Comparison of ENCODE assay signal across 8 mouse cellular contexts in genomic region chr4:128804426-128805149, GRCm38 (mm10). TPM values are rescaled to one million over a fixed set of nuclear protein-coding genes. Genes with fewer than 3 reads are reported as not detected.
DNase-seq lines count a peak whose midpoint lies in the region; ATAC-seq and TF ChIP-seq lines count a peak whose summit lies in the region.

No protein-coding gene starts in this region.

- H3K36me3 ChIP-seq in kidney, embryonic 16.5 days (ENCODE audit: insufficient read depth, low read length) = peaks cover 4% of the 10 kb centered on the region; the same call in 1 of the 2 replicates
- no peaks in the 10 kb centered on the region for H3K36me3 ChIP-seq in liver, postnatal 0 days (replicated peaks; ENCODE audit: insufficient read depth, low read length)
- H3K36me3 ChIP-seq in stomach, embryonic 14.5 days (ENCODE audit: control insufficient read depth, insufficient read depth, low read length) = no peaks in the 10 kb centered on the region

- H3K9ac ChIP-seq in kidney, embryonic 16.5 days (replicated peaks; ENCODE audit: low read length) = peak overlapping the region; percentile 99
- peak overlapping the region; percentile 98 for H3K9ac ChIP-seq in liver, postnatal 0 days (replicated peaks)
- peak overlapping the region; percentile 99 for H3K9ac ChIP-seq in stomach, embryonic 14.5 days (replicated peaks; ENCODE audit: low read depth, low read length)

- peaks cover 48% of the 10 kb centered on the region for H3K4me1 ChIP-seq in kidney, embryonic 16.5 days (ENCODE audit: insufficient read depth, low read length)
- H3K4me1 ChIP-seq in liver, postnatal 0 days (ENCODE audit: insufficient read depth) = peaks cover 25% of the 10 kb centered on the region
- H3K4me1 ChIP-seq in stomach, embryonic 14.5 days (ENCODE audit: control insufficient read depth, insufficient read depth, low read length) = peaks cover 24% of the 10 kb centered on the region

- peak overlapping the region; percentile 93 for H3K4me2 ChIP-seq in kidney, embryonic 16.5 days (replicated peaks; ENCODE audit: low read depth, low read length)
- H3K4me2 ChIP-seq in liver, postnatal 0 days (ENCODE audit: low read depth, low read length) = peak overlapping the region; percentile 99
- peak overlapping the region; percentile 95 for H3K4me2 ChIP-seq in stomach, embryonic 14.5 days (replicated peaks; ENCODE audit: low read depth, low read length)

- no peak for DNase-seq in kidney, adult 18-20 months
- peak; percentile 46 for DNase-seq in brain, adult 2 months (ENCODE audit: low read depth, low spot score)
- peak; percentile 47 to 54 for DNase-seq in heart, postnatal 10 days
- no peak for DNase-seq in liver, postnatal 0 days
- DNase-seq in urinary bladder, postnatal 25 days (ENCODE audit: low spot score) = no peak
- DNase-seq in ovary, postnatal 14 days (ENCODE audit: low spot score) = no peak

- peak overlapping the region; percentile 98 for H3K27ac ChIP-seq in kidney, embryonic 16.5 days (ENCODE audit: low read length)
- peak overlapping the region; percentile 97 for H3K27ac ChIP-seq in liver, postnatal 0 days (ENCODE audit: low read depth)
- peak overlapping the region; percentile 91; the same call in 1 of the 2 replicates for H3K27ac ChIP-seq in stomach, embryonic 14.5 days (ENCODE audit: low read length)

- no peaks in the 10 kb centered on the region for H3K9me3 ChIP-seq in kidney, embryonic 16.5 days (ENCODE audit: low read length)
- H3K9me3 ChIP-seq in liver, postnatal 0 days (ENCODE audit: low read length) = no peaks in the 10 kb centered on the region
- H3K9me3 ChIP-seq in stomach, embryonic 14.5 days (ENCODE audit: control insufficient read depth, low read depth, low read length) = no peaks in the 10 kb centered on the region

- intact Hi-C loops in heart, postnatal 10 days (cut with DNase I) = no loop called here

- WGBS in kidney, embryonic 16.5 days = 3% methylated on average over 6 of the region's 6 CpGs
- 10% methylated on average over 6 of the region's 6 CpGs for WGBS in liver, postnatal 0 days (ENCODE audit: insufficient replicate concordance)
- 5% methylated on average over 6 of the region's 6 CpGs for WGBS in stomach, embryonic 14.5 days

- H3K27me3 ChIP-seq in kidney, embryonic 16.5 days (ENCODE audit: insufficient read depth, low read length) = no peaks in the 10 kb centered on the region
- no peaks in the 10 kb centered on the region for H3K27me3 ChIP-seq in liver, postnatal 0 days (ENCODE audit: insufficient read depth, low read length)
- no peaks in the 10 kb centered on the region for H3K27me3 ChIP-seq in stomach, embryonic 14.5 days (ENCODE audit: control insufficient read depth, insufficient read depth, low read length)

- TF ChIP-seq EP300 in liver, postnatal 0 days (IDR thresholded peaks at IDR 0.05; ENCODE audit: low read depth) = no peak

- no peak for ATAC-seq in kidney, embryonic 16.5 days (ENCODE audit: low FRiP score, low TSS enrichment)
- ATAC-seq in liver, postnatal 0 days = no peak
- ATAC-seq in stomach, embryonic 14.5 days (ENCODE audit: insufficient number of reproducible peaks, insufficient read depth, low FRiP score, low read depth) = no peak

- TF ChIP-seq CTCF in liver, postnatal 0 days (IDR thresholded peaks at IDR 0.05; ENCODE audit: low read depth) = no peak

- H3K4me3 ChIP-seq in kidney, embryonic 16.5 days (ENCODE audit: low read length) = peak overlapping the region; percentile 89
- H3K4me3 ChIP-seq in liver, postnatal 0 days (ENCODE audit: low read depth, low read length) = peak overlapping the region; percentile 64
- H3K4me3 ChIP-seq in stomach, embryonic 14.5 days (ENCODE audit: low read depth, low read length) = peak overlapping the region; percentile 79

RNA-seq across cellular contexts. Expression of gene Zfp362, which starts 1.3 kb away (rescaled TPM):
- polyA plus RNA-seq in kidney, embryonic 16.5 days (2015; fragmentation: Nextera tagmentation; extraction: Ambion mirVana) = 46.1 and 47.5 TPM in 2 replicates
- 10 to 100 TPM; 26.9 to 28.1 TPM for total RNA-seq in heart, postnatal 10 days (2021)
- polyA plus RNA-seq in liver, postnatal 0 days (2015; fragmentation: Nextera tagmentation; extraction: Ambion mirVana) = 5.1 and 5.4 TPM in 2 replicates
- 31.2 and 32.3 TPM in 2 replicates for polyA plus RNA-seq in stomach, embryonic 14.5 days (2014; fragmentation: Nextera tagmentation; extraction: Ambion mirVana)

RNA-seq across cellular contexts. Expression of gene A3galt2, which starts 49.4 kb away (rescaled TPM):
- polyA plus RNA-seq in kidney, embryonic 16.5 days (2015; fragmentation: Nextera tagmentation; extraction: Ambion mirVana) = 0.24 and 0.35 TPM in 2 replicates
- total RNA-seq in heart, postnatal 10 days (2021) = under 1 TPM; 0.12 to 0.29 TPM
- polyA plus RNA-seq in liver, postnatal 0 days (2015; fragmentation: Nextera tagmentation; extraction: Ambion mirVana) = not detected in 2 replicates
- 0.20 and 0.27 TPM in 2 replicates for polyA plus RNA-seq in stomach, embryonic 14.5 days (2014; fragmentation: Nextera tagmentation; extraction: Ambion mirVana)

Comparison
In these comparisons a context has a peak if more than half of its experiments do, and no peak if none do; other contexts are left out.
1. DNase-seq: peak in brain, adult 2 months (single experiment) and heart, postnatal 10 days (2 of 2); none in kidney, adult 18-20 months (single experiment), liver, postnatal 0 days (single experiment), urinary bladder, postnatal 25 days (single experiment) and ovary, postnatal 14 days (single experiment).
2. Peak in every context shown above with its lines, with median percentiles within 50 percentile points of each other: H3K27ac ChIP-seq, H3K4me2 ChIP-seq, H3K4me3 ChIP-seq and H3K9ac ChIP-seq.